Mouse (Mus musculus) forebrain, embryonic 14.5 days (tissue): ENCODE data around the gene Il2rg. TPM values are rescaled to one million over a fixed set of nuclear protein-coding genes. Genes with fewer than 3 reads are reported as not detected.

Experiments used
- ATAC-seq: fragments of 200-750 bp; cut with Nextera tagmentation; 2 replicates; pipeline ENCODE4 v1.8.0; 2017; ENCODE audit warnings: mild to moderate bottlenecking, moderate library complexity
- DNase-seq: peaks from one replicate; pipeline ENCODE4 v3.0.0-alpha.2; 2015; ENCODE audit warnings: low spot score
- H3K27ac ChIP-seq: fragments of 300-500 bp; sonication (generic); 2 replicates; pipeline ENCODE4 v1.5.1; 2014; ENCODE audit warnings: low read depth, mild to moderate bottlenecking, control low read depth, low read length, moderate library complexity
- H3K27me3 ChIP-seq: fragments of 300-500 bp; sonication (generic); replicated peaks from 2 replicates; pipeline ENCODE4 v1.6.1; 2014; ENCODE audit warnings: low read length, control low read depth, mixed read lengths; ENCODE audit not compliant: control insufficient read depth, insufficient read depth
- H3K36me3 ChIP-seq: fragments of 300-500 bp; sonication (generic); 2 replicates; pipeline ENCODE4 v1.6.1; 2014; ENCODE audit warnings: low read length, control low read depth; ENCODE audit not compliant: control insufficient read depth, insufficient read depth
- H3K4me1 ChIP-seq: fragments of 300-500 bp; sonication (generic); 2 replicates; pipeline ENCODE4 v1.6.1; 2014; ENCODE audit warnings: antibody characterized with exemption, low read length, control low read depth; ENCODE audit not compliant: control insufficient read depth, insufficient read depth
- H3K4me2 ChIP-seq: fragments of 300-500 bp; sonication (generic); 2 replicates; pipeline ENCODE4 v1.6.1; 2014; ENCODE audit warnings: mild to moderate bottlenecking, control low read depth, low read length
- H3K4me3 ChIP-seq: fragments of 300-500 bp; sonication (generic); 2 replicates; pipeline ENCODE4 v1.5.1; 2014; ENCODE audit warnings: low read depth, low read length, control low read depth
- H3K9ac ChIP-seq: fragments of 300-500 bp; sonication (generic); 2 replicates; pipeline ENCODE4 v1.6.1; 2014; ENCODE audit warnings: mild to moderate bottlenecking, low read length, control low read depth, moderate library complexity
- H3K9me3 ChIP-seq: fragments of 300-500 bp; sonication (generic); replicated peaks from 2 replicates; pipeline ENCODE4 v1.6.1; 2016; ENCODE audit warnings: low read length, control low read depth, mixed read lengths; ENCODE audit not compliant: control insufficient read depth
- WGBS: fragments of 180-500 bp; shearing (Covaris S2); extraction: QIAGEN DNeasy Blood & Tissue Kit; methylation state at CpG from one replicate; pipeline ENCODE4 v1.1.7; 2014; 5-methylcytosine and 5-hydroxymethylcytosine counted together
- polyA plus RNA-seq: library from polyadenylated mRNA; unstranded; fragments of >200 nt; fragmentation: Nextera tagmentation; extraction: Ambion mirVana; gene quantifications from 2 replicates; pipeline ENCODE4 v1.2.1, GENCODE M21; 2014

Il2rg gene
- polyA plus RNA-seq, 1 experiment from 2014 or later: 6.2 TPM

DNA sequence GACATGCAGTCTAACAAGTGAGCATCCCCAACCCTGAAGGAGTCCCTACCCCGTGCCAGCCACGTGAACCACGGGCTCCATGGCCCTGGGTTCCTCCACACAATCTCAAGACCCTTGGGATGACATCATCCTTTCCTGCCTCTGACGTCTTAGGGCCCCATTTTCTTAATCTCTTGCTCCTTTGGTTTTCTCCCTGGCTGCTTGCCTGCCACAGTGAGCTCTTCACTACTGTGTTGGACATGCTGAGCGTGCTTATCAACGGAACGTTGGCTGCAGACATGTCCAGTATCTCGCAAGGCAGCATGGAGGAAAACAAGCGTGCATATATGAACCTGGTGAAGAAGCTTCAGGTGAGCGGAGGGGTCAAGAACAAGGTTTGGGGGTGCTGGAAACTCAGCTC lies 22.1 kb upstream of the Il2rg start:
- Histone ChIP-seq H3K27ac (no peak overlapping the region), H3K9ac (no peak overlapping the region), H3K4me1 (no peaks in the 10 kb centered on the region), H3K4me3 (no peak overlapping the region), H3K36me3 (peaks cover 74% of the 10 kb centered on the region), H3K4me2 (no peak overlapping the region), H3K27me3 (no peaks in the 10 kb centered on the region), H3K9me3 (no peaks in the 10 kb centered on the region)
- ATAC-seq: no peak
- DNase-seq: no peak
- WGBS: 87% methylated on average over 10 of the region's 10 CpGs

GRCm38 (mm10) chrX:101289037-101289436 lies 21.0 kb upstream of the Il2rg start:
- WGBS: 91% methylated on average over 7 of the region's 7 CpGs
- DNase-seq: no peak
- Histone ChIP-seq H3K27me3 (no peaks in the 10 kb centered on the region), H3K9ac (no peak overlapping the region), H3K9me3 (no peaks in the 10 kb centered on the region), H3K36me3 (peaks cover 81% of the 10 kb centered on the region), H3K4me2 (no peak overlapping the region), H3K4me3 (no peak overlapping the region), H3K27ac (no peak overlapping the region), H3K4me1 (no peaks in the 10 kb centered on the region)
- no peak for ATAC-seq

GRCm38 (mm10) chrX:101288432-101288831 lies 20.4 kb upstream of the Il2rg start:
- H3K4me2 ChIP-seq: no peak overlapping the region
- WGBS: 89% methylated on average over 6 of the region's 6 CpGs

DNA sequence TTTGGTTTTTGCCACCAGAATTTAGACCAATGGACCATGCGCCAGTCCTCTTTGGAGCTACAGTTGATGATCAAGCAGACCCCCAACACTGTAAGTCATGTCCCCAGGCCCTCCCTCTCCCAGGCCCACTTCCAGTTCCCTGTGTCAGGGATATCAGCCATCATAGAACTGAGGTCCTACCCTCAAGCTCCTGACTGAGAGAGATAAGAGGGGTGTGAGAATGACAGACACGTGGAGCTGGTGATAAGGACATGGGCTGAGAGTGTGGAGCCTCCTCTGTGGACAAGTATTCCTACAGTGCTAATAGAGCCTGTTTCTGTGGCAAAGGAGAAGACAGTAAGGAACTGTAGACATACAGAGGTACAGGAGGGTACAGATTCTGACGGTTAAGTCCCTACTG lies 19.5 kb upstream of the Il2rg start:
- no peaks in the 10 kb centered on the region for H3K4me1 ChIP-seq
- no peak for DNase-seq
- H3K27me3 ChIP-seq: no peaks in the 10 kb centered on the region
- 94% methylated on average over 3 of the region's 3 CpGs for WGBS
- no peak overlapping the region for H3K9ac ChIP-seq
- H3K9me3 ChIP-seq: no peaks in the 10 kb centered on the region
- no peak overlapping the region for H3K4me3 ChIP-seq
- ATAC-seq: no peak
- peaks cover 80% of the 10 kb centered on the region for H3K36me3 ChIP-seq
- H3K4me2 ChIP-seq: no peak overlapping the region
- H3K27ac ChIP-seq: no peak overlapping the region

More at GRCm38 (mm10) chrX:101288432-101288831, 20.4 kb upstream of the Il2rg start:
- H3K4me3 ChIP-seq: no peak overlapping the region
- no peak for ATAC-seq
- no peaks in the 10 kb centered on the region for H3K9me3 ChIP-seq
- no peak overlapping the region for H3K9ac ChIP-seq
- no peak for DNase-seq
- no peaks in the 10 kb centered on the region for H3K4me1 ChIP-seq
- no peaks in the 10 kb centered on the region for H3K27me3 ChIP-seq
- H3K36me3 ChIP-seq: peaks cover 81% of the 10 kb centered on the region
- no peak overlapping the region for H3K27ac ChIP-seq

DNA sequence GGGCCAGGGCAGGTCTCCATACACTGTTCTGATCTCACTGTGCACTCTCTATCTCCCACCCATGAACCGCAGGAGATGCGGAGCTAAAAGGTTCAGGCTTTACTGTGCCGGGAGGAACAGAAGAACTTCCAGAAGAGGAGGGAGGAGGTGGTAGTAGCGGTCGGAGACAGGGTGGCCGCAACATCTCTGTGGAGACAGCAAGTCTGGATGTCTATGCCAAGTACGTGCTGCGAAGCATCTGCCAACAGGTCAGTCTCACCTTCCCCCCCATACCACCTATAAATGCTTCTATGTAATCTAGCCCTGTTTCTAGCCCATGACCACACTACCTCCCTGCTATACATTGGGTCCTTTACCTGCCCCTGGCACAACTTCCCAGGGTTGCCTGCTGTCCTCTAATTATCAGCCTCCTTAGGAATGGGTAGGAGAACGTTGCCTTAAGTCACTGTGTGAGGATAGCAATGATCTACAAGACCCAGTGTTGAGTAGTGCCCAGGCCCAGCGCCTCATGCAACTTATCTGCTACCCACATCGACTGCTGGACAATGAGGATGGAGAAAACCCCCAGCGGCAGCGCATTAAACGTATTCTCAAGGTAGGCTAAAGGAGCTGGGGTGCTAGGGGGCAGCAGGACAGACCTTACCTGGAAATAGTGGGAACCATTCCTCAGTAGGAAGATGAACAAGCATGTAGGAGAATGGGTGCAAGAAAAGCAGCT lies 18.1 kb upstream of the Il2rg start:
- Histone ChIP-seq H3K9ac (no peak overlapping the region), H3K27ac (no peak overlapping the region), H3K9me3 (no peaks in the 10 kb centered on the region), H3K27me3 (no peaks in the 10 kb centered on the region), H3K36me3 (peaks cover 80% of the 10 kb centered on the region), H3K4me1 (no peaks in the 10 kb centered on the region), H3K4me3 (no peak overlapping the region), H3K4me2 (no peak overlapping the region)
- no peak for ATAC-seq
- no peak for DNase-seq
- 93% methylated on average over 14 of the region's 14 CpGs for WGBS

DNA sequence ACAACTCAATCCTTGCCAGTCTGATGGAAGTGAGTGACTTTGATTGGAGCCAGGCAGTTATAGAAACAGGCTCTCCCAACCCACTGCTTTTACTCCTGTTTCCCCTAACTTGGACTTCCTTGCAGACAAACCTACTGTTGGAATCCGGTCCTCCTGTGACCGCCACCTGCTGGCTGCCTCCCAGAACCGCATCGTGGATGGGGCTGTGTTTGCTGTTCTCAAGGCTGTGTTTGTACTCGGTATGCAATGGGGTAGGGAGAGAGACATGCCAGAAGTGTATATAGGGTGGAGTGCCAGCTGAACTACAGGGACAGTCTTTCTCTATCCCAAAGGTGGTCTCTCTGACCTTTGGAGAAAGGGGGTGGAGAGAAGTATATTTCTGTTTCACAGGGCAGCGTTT lies 17.5 kb upstream of the Il2rg start:
- DNase-seq (peak; percentile 59), ATAC-seq (peak; percentile 52; the same call in 1 of the 2 replicates)
- no peak overlapping the region for H3K4me3 ChIP-seq
- no peaks in the 10 kb centered on the region for H3K9me3 ChIP-seq
- H3K4me1 ChIP-seq: no peaks in the 10 kb centered on the region
- H3K27me3 ChIP-seq: no peaks in the 10 kb centered on the region
- whole genome bisulfite sequencing: 33% methylated on average over 6 of the region's 6 CpGs
- no peak overlapping the region for H3K4me2 ChIP-seq
- peaks cover 84% of the 10 kb centered on the region for H3K36me3 ChIP-seq
- no peak overlapping the region for H3K9ac ChIP-seq
- no peak overlapping the region for H3K27ac ChIP-seq

- no peak overlapping the region for H3K9ac ChIP-seq
- H3K4me1 ChIP-seq: no peaks in the 10 kb centered on the region
- H3K27ac ChIP-seq: no peak overlapping the region
- H3K36me3 ChIP-seq: peaks cover 84% of the 10 kb centered on the region
- ATAC-seq (no peak), DNase-seq (no peak)
- WGBS: 89% methylated on average over 6 of the region's 6 CpGs
- no peaks in the 10 kb centered on the region for H3K27me3 ChIP-seq
- H3K4me2 ChIP-seq: no peak overlapping the region
- H3K9me3 ChIP-seq: no peaks in the 10 kb centered on the region
- H3K4me3 ChIP-seq: no peak overlapping the region
These were observed 14.8 kb upstream of the Il2rg start for GRCm38 (mm10) chrX:101282813-101283212.

GRCm38 (mm10) chrX:101273875-101274738 lies 6.1 kb upstream of the Il2rg start, which contains the start of gene Med12:
Gene Med12 (plus strand): TSS chrX:101274030.
- Histone ChIP-seq H3K4me1 (no peaks in the 10 kb centered on the region), H3K4me2 (peak within 1 kb of the TSS; percentile 54), H3K27me3 (no peaks in the 10 kb centered on the region), H3K36me3 (peaks cover 17% of the 10 kb centered on the region; the same call in 1 of the 2 replicates), H3K9ac (peak within 1 kb of the TSS; percentile 66), H3K27ac (peak within 1 kb of the TSS; percentile 65), H3K9me3 (no peaks in the 10 kb centered on the region), H3K4me3 (peak within 1 kb of the TSS; percentile 49)
- DNase-seq: peak; percentile 91
- 31% methylated on average over 54 of the region's 54 CpGs for WGBS
- ATAC-seq: peak; percentile 98

DNA sequence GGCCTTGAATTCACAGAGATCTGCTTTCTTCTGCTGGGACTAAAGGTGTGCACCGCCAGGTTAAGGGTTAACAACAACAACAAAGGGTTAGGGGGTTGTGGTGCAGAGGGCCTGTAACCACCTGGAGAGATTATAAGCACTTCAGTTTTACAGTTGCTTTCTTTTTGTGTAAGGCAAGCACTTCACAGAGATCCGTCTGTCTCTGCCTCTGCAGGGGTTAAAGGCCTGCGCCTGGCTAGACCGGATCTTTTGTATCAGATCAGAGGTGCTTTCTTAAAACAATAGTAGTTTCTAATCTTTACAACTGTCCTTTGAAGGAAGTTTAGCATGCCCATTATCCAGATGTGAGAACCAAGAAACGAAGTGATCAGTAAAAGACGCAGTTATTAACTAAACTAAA lies 5.4 kb upstream of the Il2rg start:
- H3K27ac ChIP-seq: no peak overlapping the region
- H3K36me3 ChIP-seq: peaks cover 10% of the 10 kb centered on the region; the same call in 1 of the 2 replicates
- 33% methylated on average over 6 of the region's 6 CpGs for WGBS
- DNase-seq (no peak), ATAC-seq (peak; percentile 13)
- no peaks in the 10 kb centered on the region for H3K27me3 ChIP-seq
- H3K4me3 ChIP-seq: peak overlapping the region; percentile 49
- no peaks in the 10 kb centered on the region for H3K4me1 ChIP-seq
- peak overlapping the region; percentile 66 for H3K9ac ChIP-seq
- peak overlapping the region; percentile 54 for H3K4me2 ChIP-seq
- H3K9me3 ChIP-seq: no peaks in the 10 kb centered on the region
